Mouse (Mus musculus): Measurements from ENCODE around the gene Tmem119.

Tmem119 gene

DNA sequence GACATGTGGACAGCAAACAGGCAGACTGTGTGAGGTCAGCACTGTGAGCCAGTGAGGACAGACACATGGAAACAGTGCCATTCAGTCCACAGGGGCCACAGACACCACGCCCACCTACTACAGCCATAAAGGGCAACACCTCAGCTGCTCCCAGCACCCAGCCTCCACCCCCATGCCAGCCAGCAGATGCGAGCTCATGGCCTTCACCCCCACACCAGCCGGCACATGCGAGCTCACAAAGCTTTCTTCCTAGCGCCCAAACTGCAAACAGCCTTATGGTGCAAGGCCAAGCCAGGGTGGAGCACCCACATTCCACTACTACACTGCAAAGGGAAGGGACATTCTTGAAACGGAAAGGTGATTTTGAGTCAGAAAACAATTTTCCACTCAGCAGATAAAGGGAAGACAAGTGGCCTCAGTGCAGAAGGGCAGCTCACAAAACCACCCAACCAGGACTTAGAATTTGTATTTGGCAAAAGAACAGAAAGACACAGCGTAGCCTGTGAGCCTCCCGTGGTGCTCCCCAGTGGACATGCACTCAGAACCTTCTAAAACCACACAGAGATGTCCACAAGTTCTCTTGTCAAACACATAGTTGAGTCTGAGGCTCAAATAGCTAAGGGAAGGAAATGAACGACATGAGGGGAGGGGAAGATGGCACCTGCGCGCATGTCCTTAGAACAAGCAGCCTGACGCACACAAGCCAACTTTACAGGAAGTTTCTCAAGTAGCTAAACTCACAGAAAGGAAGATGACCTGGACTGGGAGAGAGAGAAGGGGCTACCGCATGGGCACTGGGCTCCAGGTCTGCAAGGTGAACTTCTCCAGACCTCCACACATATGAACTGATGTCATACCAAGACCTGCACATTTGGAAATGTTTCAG lies 34.4 kb downstream of the Tmem119 start:
- WGBS, result 64% methylated on average over 13 of the region's 13 CpGs

DNA sequence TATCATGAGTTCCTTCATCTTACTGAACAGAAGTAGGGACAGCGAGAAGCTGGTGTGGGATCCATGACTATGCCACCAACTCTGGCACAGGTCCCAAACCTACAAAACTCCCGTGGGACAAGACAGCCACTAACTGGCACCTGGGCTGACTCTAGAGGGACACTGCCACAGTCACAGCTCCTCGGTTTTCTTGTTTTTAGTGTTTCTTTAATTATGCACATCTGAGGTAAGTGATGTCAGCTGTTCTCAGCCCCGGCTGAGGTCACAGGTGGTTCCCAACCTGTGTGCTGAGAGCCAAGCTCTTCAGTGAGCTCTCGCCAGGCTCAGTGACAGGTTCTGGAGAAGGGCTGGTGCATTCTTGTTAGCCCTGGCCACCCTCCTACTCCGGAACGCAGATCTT lies 35.9 kb downstream of the Tmem119 start:
- WGBS, result 75% methylated on average over 7 of the region's 7 CpGs

DNA sequence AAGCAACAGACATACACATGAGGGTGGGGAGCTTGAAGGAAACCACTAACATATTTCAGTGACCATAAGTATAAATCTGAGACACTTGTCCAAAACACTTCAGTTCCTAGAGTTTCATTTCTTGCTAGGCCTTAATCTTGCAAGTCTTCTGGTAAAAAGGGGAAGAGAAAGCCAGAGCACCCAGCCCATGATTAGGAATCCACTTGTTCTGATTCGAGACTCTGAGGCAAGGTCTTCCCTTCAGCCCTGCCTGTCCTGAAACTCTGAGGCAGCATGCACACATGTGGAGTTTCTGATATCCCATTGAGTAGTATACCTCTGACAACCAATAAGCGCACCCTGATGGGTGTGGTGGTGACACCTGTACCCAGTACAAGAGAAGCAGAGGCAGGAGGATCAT lies 38.7 kb downstream of the Tmem119 start:
- 89% methylated on average over 2 of the region's 2 CpGs for WGBS

GRCm38 (mm10) chr5:113755347-113756030 lies 44.8 kb downstream of the Tmem119 start:
- WGBS, result 89% methylated on average over 15 of the region's 15 CpGs

- WGBS, result 80% methylated on average over 9 of the region's 9 CpGs
Measured at GRCm38 (mm10) chr5:113751521-113752157, 48.7 kb downstream of the Tmem119 start.

DNA sequence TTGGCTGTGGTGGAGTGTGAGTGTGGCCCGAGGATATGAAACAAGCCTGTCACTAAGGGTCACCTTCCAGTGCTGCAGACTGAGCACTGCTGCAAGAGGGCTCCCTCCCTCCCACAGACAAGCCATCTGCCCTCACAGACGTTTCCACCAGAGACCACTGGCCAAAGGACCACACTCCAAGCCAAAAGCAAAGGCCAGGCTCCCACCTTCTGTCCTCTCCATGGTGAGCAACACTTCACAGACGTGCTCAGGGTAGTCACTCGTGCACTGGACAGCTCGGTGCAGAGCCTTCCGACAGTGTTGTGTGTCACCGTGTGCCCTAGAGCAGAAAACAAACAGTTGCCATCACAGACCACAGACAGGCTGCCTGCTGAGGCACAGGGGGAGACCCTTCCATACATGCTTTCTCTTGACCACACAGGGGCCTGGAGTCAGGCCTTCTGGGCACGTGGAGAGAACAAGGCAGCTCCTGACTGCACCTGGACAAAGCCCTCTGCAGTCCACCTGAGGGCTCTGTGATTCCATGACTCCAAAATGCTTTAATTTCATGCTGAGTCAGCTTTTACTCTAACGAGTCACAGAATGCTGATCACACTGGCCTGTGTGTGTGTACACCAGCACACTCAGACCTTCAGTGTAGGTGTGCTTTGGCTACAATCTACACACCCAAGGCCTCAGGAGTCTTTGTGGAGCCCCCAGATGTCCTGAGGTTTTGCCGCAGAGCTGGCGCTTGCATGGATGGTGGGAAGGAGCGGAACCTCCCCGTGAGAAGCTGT lies 51.6 kb downstream of the Tmem119 start:
- 94% methylated on average over 13 of the region's 13 CpGs for WGBS

- WGBS, result 96% methylated on average over 5 of the region's 5 CpGs
Measured at GRCm38 (mm10) chr5:113747629-113748028, 52.7 kb downstream of the Tmem119 start.

Data from cerebral cortex, adult 2 months (tissue).